Mouse (Mus musculus) embryo, embryonic 10 days (tissue): ENCODE data around the gene Mptx2.
"Not testable (repeated sequence)": the region's sequence is repeated elsewhere in the genome, so short reads cannot be mapped to it uniquely, and the experiment has no call there.

Source experiments
- DNase-seq: peaks from one replicate; pipeline ENCODE4 v3.0.0-alpha.2; 2015; ENCODE audit warnings: low spot score

Mptx2 gene

DNA sequence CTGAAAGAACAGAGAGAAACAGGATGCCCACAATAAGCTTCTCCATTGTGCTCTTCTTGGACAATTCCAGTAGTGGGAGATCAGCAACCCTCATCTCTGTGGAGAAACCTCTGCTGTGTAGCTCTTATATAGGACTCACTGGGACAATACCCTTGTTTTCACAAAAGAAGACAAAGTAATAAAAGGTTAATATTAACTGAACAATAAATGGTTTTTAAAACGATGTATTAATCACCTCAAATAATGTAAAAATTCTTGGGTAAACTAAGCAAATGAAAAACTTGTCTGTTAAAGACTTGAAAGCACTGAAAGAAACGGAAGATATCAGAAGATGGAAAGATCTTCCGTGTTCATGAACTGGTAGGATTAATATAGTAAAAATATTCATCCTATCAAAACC is at the start of gene Mptx2:
TSS of gene Mptx2 (minus strand) at position 101 of the 400 bp plus-strand sequence.
- DNase-seq, result no peak

DNA sequence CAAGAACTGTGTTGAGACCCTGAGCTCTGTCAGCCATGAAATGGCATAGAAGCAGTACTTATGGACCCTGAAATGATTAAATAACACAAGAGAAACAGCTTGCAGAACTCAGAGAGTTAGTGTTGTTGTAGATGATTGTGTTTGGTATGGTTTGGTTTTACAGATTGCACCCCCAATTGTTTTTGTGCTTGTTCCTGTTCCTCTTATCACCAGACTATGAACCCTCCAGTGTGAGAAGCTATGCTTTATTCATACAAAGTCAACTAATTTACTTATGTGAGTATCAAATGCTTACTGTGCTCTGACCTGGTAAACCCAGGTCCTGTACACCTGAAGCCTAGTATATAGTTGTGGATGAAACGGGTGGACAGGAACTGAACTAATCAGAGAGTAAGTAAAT is 49.0 kb upstream of the Mptx2 start:
- DNase-seq, result no peak

- DNase-seq, result no peak
These were observed 47.8 kb upstream of the Mptx2 start for GRCm38 (mm10) chr1:173325395-173325794.

DNA sequence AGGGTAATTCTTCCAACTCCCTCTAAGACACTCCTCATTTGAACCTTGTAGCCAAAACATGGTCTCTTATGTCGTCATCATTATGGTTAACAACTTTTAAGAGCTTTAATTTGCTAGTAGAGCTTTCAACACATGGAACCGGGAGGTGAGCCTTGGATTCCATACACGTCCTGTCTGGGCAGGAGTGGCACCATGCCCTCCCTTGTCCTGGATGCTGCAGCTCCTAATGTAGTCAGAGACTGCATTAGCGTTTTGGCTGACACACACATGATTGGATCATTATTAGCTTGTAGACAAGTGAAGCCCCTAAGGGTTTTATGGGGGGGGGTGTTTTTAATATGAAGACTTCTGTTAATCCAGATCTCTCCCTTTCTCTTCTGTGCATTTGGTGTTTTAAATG is 47.4 kb upstream of the Mptx2 start:
- DNase-seq, result no peak

DNA sequence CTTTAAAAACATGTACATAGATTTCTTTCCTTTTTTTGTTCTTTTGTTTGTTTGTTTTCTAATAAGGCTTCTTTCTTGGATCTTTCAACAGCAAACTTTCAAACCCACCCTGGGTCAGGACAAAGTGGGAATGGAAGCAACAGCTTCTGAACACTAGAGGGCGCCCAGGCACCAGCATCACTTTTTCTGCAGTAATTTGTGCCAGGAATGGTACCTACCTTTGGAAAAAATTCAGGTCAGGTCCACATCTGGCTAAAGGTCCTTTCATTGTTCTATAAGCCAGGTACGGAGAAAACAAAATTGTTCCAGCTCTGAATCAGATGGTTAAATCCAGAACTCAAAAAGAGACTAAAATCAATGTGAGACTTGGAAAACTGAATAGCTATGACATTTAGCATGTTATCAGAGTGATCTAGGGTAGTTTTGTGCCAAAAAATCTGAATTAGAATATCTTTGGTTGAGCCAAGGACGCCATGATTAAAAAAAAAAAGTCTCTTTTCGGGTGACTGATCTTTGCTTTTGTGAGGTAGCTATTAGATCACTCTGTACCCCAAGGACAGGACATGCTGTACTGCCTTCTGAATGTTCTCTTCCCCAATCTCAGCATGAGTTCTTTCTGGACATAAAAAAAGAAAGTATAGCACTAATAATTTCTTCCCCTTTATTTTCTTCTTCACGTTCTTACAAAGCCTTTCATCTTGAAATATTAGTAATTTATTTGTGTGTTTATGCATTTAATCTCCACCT is 46.4 kb upstream of the Mptx2 start:
- DNase-seq, result peak; percentile 63

- DNase-seq, result no peak
These were observed 44.7 kb upstream of the Mptx2 start for GRCm38 (mm10) chr1:173322249-173322627.

- no peak for DNase-seq
These were observed 44.1 kb upstream of the Mptx2 start for GRCm38 (mm10) chr1:173321593-173322248.

DNA sequence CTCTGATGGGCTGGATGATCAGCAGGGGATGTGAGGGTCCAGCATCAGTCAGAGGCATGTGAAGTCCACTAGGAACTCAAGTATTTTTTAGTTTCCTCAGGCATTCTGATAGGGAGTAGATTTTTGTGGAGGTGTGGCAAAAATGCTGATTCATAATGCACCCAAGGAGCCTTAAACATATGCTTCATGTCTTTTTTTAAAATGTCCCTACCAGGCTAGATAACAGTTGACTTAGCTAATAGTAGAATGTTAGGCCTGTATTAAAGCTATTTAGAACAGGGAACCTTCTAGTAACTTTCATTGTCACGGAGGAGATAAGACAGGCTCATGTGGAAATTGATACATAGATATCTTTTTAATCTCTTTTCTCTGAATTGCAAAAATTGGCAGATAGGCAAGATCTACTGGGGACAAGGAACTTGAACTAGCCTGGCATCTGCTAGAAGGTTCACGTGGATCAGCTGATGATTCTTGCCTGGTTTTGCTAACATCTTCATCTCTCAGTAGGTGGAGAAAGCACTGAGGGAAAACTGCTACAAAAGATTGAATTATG is 40.4 kb upstream of the Mptx2 start:
- DNase-seq, result no peak

DNA sequence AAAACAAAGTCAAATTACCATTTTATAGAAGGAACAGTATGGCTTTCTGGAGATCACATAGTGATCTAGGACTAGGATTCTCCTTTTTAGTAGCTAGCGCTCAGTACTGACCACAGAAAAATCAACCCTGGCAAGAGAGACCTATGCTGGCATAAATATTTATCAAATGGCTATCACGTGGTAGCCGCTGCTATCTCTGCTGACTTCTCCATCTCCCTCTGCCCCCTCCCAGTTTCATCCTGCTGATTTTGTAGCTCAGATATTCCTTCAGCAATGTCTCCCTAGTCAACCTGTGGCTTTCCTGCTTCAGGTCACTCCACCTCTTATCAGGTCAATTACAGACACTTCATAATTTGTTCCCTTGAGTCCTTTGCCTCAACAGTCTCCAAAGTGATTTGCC is 38.1 kb upstream of the Mptx2 start:
- no peak for DNase-seq

- DNase-seq, result not testable (repeated sequence)
These were observed 36.0 kb upstream of the Mptx2 start for GRCm38 (mm10) chr1:173313535-173314050.

DNA sequence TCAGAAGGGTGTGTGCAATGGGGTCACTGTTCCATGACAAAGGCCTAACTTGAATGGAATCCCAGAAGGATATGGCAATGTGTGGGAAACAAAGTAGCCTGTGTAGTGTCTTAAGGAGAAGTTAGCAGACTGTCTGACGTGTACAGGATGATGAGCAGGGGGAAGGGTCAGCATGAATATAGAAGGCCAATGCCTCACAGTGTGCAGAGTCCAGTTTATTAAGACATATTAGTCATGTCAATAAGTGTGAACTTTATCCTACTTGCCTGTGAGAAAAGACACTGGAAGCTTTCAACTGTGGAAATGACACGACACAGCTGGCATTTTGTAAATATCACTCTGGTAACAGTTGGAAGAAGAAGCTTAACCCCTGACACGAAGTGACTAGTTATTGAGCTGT is 25.2 kb upstream of the Mptx2 start:
- not testable (repeated sequence) for DNase-seq

DNA sequence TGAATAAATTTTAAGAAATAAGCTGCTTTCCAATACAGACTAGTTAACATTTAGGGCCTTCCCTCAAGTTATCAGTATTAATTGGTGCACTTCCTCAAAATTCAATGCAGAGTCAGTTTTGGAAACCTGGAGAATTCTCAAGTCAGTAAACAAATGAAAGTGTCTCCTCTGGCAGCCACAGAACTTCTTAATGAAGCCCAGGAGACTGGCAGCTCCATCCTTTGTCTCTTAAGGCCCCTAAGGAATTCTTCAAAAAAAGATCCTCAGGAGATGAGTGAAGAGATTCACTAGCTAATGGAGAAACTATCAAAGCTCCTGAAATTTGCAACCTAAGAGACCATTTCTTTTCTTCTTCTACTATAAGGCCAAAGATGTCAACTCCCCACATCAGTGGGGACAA is 11.9 kb downstream of the Mptx2 start, which contains the start of gene Olfr418:
TSS of gene Olfr418 (plus strand) at position 301 of the 400 bp plus-strand sequence.
- no peak for DNase-seq

- DNase-seq, result no peak
These were observed 27.7 kb downstream of the Mptx2 start for GRCm38 (mm10) chr1:173249888-173250287.

- DNase-seq, result not testable (repeated sequence)
These were observed 40.6 kb downstream of the Mptx2 start for GRCm38 (mm10) chr1:173237004-173237403.

DNA sequence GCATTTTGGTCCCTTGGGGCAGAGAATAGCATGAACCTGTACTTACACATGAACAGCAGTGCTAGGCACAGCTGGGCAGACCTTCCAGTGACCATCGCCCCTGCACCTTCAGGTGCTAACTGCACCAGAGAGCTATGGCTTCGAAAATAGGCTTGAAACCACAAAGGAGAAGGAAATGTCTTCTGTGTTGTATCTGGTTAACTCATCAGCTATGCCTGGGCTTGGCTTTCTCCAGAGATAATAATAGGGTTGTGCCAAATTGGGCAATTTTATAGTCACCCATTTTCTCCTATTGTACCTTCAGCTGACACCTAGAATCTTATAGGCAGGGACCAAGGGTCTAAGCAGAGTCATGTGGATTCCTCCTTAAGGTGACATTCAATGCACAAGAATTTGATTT is 50.5 kb downstream of the Mptx2 start, which contains the start of gene Fcer1a:
TSS of gene Fcer1a (minus strand) at position 134 of the 400 bp plus-strand sequence.
- DNase-seq, result no peak
